Mouse (Mus musculus) heart, postnatal 0 days (tissue): ENCODE measurements around the gene Nppa.

Experiments used
- CTCF ChIP-seq: IDR thresholded peaks from 2 replicates; pipeline ENCODE4 v1.5.1; 2016; ENCODE audit warnings: antibody characterized with exemption, control low read depth, low read depth
- EP300 ChIP-seq: IDR thresholded peaks from 2 replicates; pipeline ENCODE4 v1.6.1; 2016; ENCODE audit warnings: antibody characterized with exemption, low read depth

- TF ChIP-seq EP300 (no peak), CTCF (no peak)
These were observed 22.1 kb upstream of the Nppa start for GRCm38 (mm10) chr4:147978391-147978790.
